Mouse (Mus musculus) limb, embryonic 14.5 days (tissue): ENCODE data around the gene Apba2. TPM values are rescaled to one million over a fixed set of nuclear protein-coding genes. Genes with fewer than 3 reads are reported as not detected.

Experiments
- ATAC-seq: fragments of 200-750 bp; cut with Nextera tagmentation; 2 replicates; pipeline ENCODE4 v1.8.0; 2017; ENCODE audit warnings: low read depth, moderate number of reproducible peaks, moderate TSS enrichment; ENCODE audit not compliant: low FRiP score
- DNase-seq: peaks from one replicate; pipeline ENCODE4 v3.0.0-alpha.2; 2015; ENCODE audit warnings: low spot score
- H3K27ac ChIP-seq: fragments of 300-500 bp; sonication (generic); replicated peaks from 2 replicates; pipeline ENCODE4 v1.5.1; 2014; ENCODE audit warnings: low read depth, mild to moderate bottlenecking, low read length, moderate library complexity, mixed read lengths
- H3K27me3 ChIP-seq: fragments of 300-500 bp; sonication (generic); 2 replicates; pipeline ENCODE4 v1.6.1; 2014; ENCODE audit warnings: low read length, mixed read lengths; ENCODE audit not compliant: control insufficient read depth, insufficient read depth
- H3K36me3 ChIP-seq: fragments of 300-500 bp; sonication (generic); 2 replicates; pipeline ENCODE4 v1.6.1; 2014; ENCODE audit warnings: mild to moderate bottlenecking, low read length, moderate library complexity, mixed read lengths; ENCODE audit not compliant: control insufficient read depth, insufficient read depth
- H3K4me1 ChIP-seq: fragments of 300-500 bp; sonication (generic); 2 replicates; pipeline ENCODE4 v1.6.1; 2014; ENCODE audit warnings: antibody characterized with exemption, low read length, mixed read lengths; ENCODE audit not compliant: control insufficient read depth, insufficient read depth
- H3K4me2 ChIP-seq: fragments of 300-500 bp; sonication (generic); replicated peaks from 2 replicates; pipeline ENCODE4 v1.6.1; 2014; ENCODE audit warnings: low read depth, mild to moderate bottlenecking, low read length, moderate library complexity; ENCODE audit not compliant: severe bottlenecking
- H3K4me3 ChIP-seq: fragments of 300-500 bp; sonication (generic); replicated peaks from 2 replicates; pipeline ENCODE4 v1.5.1; 2014; ENCODE audit warnings: low read length
- H3K9ac ChIP-seq: fragments of 300-500 bp; sonication (generic); 2 replicates; pipeline ENCODE4 v1.6.1; 2014; ENCODE audit warnings: mild to moderate bottlenecking, low read depth, low read length, moderate library complexity; ENCODE audit not compliant: severe bottlenecking
- H3K9me3 ChIP-seq: fragments of 300-500 bp; sonication (generic); 2 replicates; pipeline ENCODE4 v1.6.1; 2016; ENCODE audit warnings: low read length; ENCODE audit not compliant: control insufficient read depth
- POLR2A ChIP-seq: fragments of 200-500 bp; IDR thresholded peaks from 2 replicates; pipeline ENCODE4 v1.8.0; 2012; ENCODE audit warnings: inconsistent platforms, mild to moderate bottlenecking, moderate library complexity, borderline replicate concordance; ENCODE audit not compliant: insufficient read depth, insufficient read length; ENCODE audit errors: extremely low read depth
- WGBS: fragments of 180-500 bp; shearing (Covaris S2); extraction: QIAGEN DNeasy Blood & Tissue Kit; methylation state at CpG from one replicate; pipeline ENCODE4 v1.1.7; 2014; 5-methylcytosine and 5-hydroxymethylcytosine counted together
- polyA plus RNA-seq, 2 experiments: library from polyadenylated mRNA; depleted of rRNA in 1 of 2; stranded (reverse) in 1 of 2; unstranded in 1 of 2; fragments of >200 nt; fragmentation: Nextera tagmentation in 1 of 2; extraction: Ambion mirVana in 1 of 2; gene quantifications; 2 replicates each; pipeline versions ENCODE4 v1.2.1 to v1.2.3; 2012 to 2014

Gene Apba2
- polyA plus RNA-seq, 2 experiments = 7.4 to 10.3 TPM

DNA sequence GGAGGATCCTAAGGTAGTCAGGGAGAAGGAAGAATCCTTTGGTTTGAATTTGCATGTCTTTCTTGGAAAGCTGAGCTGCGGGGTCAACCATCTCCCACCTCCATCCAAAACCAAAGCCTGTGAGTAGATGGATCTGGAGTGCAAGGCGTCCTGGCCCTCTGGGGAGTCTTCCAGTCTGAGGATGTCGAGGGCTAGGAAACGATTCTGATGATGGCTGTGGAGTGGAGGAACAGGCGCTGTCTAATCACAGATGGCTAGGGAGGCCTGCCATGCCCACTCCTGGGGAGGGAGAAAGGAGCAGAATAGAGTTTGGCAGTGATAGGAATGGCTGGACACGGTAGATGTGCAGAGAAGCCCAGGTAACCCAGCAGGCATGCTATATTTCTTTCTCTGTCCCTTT, 129.6 kb downstream of the Apba2 start:
- no peak for DNase-seq
- WGBS = 58% methylated on average over 6 of the region's 6 CpGs
- no peak overlapping the region for H3K9ac ChIP-seq
- H3K4me2 ChIP-seq = no peak overlapping the region
- no peaks in the 10 kb centered on the region for H3K9me3 ChIP-seq
- peaks cover 10% of the 10 kb centered on the region for H3K4me1 ChIP-seq
- TF ChIP-seq POLR2A = no peak
- no peak overlapping the region for H3K4me3 ChIP-seq
- H3K27ac ChIP-seq = no peak overlapping the region
- H3K27me3 ChIP-seq = no peaks in the 10 kb centered on the region
- ATAC-seq = no peak
- H3K36me3 ChIP-seq = no peaks in the 10 kb centered on the region

GRCm38 (mm10) chr7:64631781-64632351, 130.4 kb downstream of the Apba2 start:
- DNase-seq = peak; percentile 58
- peak; percentile 80; the same call in 1 of the 2 replicates for ATAC-seq

DNA sequence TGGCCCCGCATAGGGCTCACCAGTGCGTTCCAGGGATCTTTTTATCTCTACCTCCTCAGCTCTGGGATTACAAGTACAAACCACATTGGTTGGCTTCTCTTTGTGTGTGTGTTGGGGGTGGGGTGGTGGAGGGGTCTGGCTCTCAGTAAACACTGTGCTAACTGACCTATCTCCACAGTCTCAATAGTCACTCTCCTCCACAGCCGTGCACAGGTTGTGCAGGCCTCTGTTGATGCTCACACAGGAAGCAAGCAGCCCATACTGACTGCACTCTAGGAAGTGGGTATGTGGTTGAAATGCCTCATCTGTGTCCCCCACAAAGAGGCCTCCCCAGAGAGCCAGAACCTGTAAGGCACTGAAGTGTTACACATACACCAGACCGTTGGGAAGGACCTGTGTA, 131.7 kb downstream of the Apba2 start:
- H3K4me2 ChIP-seq = no peak overlapping the region
- H3K9me3 ChIP-seq = no peaks in the 10 kb centered on the region
- no peaks in the 10 kb centered on the region for H3K36me3 ChIP-seq
- no peak overlapping the region for H3K9ac ChIP-seq
- no peak for TF ChIP-seq POLR2A
- DNase-seq (no peak), ATAC-seq (no peak)
- WGBS = 64% methylated on average over 4 of the region's 4 CpGs
- H3K27me3 ChIP-seq = no peaks in the 10 kb centered on the region
- H3K27ac ChIP-seq = no peak overlapping the region
- H3K4me3 ChIP-seq = no peak overlapping the region
- peaks cover 10% of the 10 kb centered on the region for H3K4me1 ChIP-seq

More at GRCm38 (mm10) chr7:64631781-64632351, 130.4 kb downstream of the Apba2 start:
- H3K4me3 ChIP-seq = no peak overlapping the region
- no peak overlapping the region for H3K9ac ChIP-seq
- H3K27me3 ChIP-seq = no peaks in the 10 kb centered on the region
- peaks cover 10% of the 10 kb centered on the region for H3K4me1 ChIP-seq
- no peak overlapping the region; the same call in 1 of the 2 replicates for H3K27ac ChIP-seq
- no peaks in the 10 kb centered on the region for H3K9me3 ChIP-seq
- H3K36me3 ChIP-seq = no peaks in the 10 kb centered on the region
- WGBS = 23% methylated on average over 6 of the region's 6 CpGs
- TF ChIP-seq POLR2A = no peak
- no peak overlapping the region for H3K4me2 ChIP-seq

DNA sequence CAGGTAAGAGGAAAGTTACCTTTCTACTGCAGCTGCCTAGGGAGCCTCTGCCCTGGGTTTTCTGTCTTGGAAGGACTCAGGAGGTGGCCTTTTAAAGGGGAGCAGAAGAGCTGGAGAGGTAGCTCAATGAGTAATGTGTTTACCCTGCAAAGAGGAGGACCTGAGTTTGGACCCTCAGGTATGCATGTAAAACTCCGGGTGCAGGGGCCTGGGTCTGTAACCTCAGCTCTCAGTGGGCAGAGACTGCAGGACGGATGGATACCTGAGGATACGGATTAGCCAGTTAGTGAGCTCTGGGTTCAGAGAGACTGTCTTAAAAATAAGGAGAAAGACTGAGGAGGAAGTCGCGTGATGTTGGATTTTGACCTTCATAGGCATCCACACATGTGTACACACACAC, 132.4 kb downstream of the Apba2 start:
- Histone ChIP-seq H3K36me3 (no peaks in the 10 kb centered on the region), H3K9ac (no peak overlapping the region), H3K4me3 (no peak overlapping the region), H3K27ac (no peak overlapping the region), H3K27me3 (no peaks in the 10 kb centered on the region), H3K9me3 (no peaks in the 10 kb centered on the region), H3K4me2 (no peak overlapping the region), H3K4me1 (peaks cover 10% of the 10 kb centered on the region)
- no peak for DNase-seq
- no peak for TF ChIP-seq POLR2A
- WGBS = 73% methylated on average over 5 of the region's 5 CpGs
- no peak for ATAC-seq

- H3K36me3 ChIP-seq = no peaks in the 10 kb centered on the region
- no peak overlapping the region for H3K27ac ChIP-seq
- no peaks in the 10 kb centered on the region for H3K9me3 ChIP-seq
- H3K27me3 ChIP-seq = no peaks in the 10 kb centered on the region
- H3K4me1 ChIP-seq = peaks cover 10% of the 10 kb centered on the region
- no peak for TF ChIP-seq POLR2A
- H3K4me3 ChIP-seq = no peak overlapping the region
- DNase-seq = no peak
- ATAC-seq = no peak
- H3K4me2 ChIP-seq = no peak overlapping the region
- no peak overlapping the region for H3K9ac ChIP-seq
Measured at GRCm38 (mm10) chr7:64634482-64634881, 133.0 kb downstream of the Apba2 start.

- H3K4me3 ChIP-seq = no peak overlapping the region
- no peaks in the 10 kb centered on the region for H3K4me1 ChIP-seq
- WGBS = 87% methylated on average over 4 of the region's 4 CpGs
- DNase-seq = no peak
- no peak overlapping the region for H3K27ac ChIP-seq
- no peak overlapping the region for H3K4me2 ChIP-seq
- no peak for ATAC-seq
- H3K9me3 ChIP-seq = no peaks in the 10 kb centered on the region
- no peaks in the 10 kb centered on the region for H3K27me3 ChIP-seq
- TF ChIP-seq POLR2A = no peak
- H3K9ac ChIP-seq = no peak overlapping the region
- H3K36me3 ChIP-seq = no peaks in the 10 kb centered on the region
Measured at GRCm38 (mm10) chr7:64638922-64639321, 137.4 kb downstream of the Apba2 start.
